Comparison of ENCODE assay signal across 17 mouse cellular contexts in genomic region chr16:13580016-13580415, GRCm38 (mm10).
A peak's percentile ranks its signal among the peaks of the same experiment; 100 is the strongest.
DNase-seq lines count a peak whose midpoint lies in the region; ATAC-seq and TF ChIP-seq lines count a peak whose summit lies in the region.
"Had no signal": no experiment of that assay in that cellular context is flagged by ENCODE, and none has a peak within 500 bp of the region (broad histone marks: within the 10 kb centered on the region; RNA-seq: fewer than 3 reads in every experiment).

No protein-coding gene starts in this region.

- H3K27me3 ChIP-seq in heart, embryonic 11.5 days (ENCODE audit: control insufficient read depth, insufficient read depth, low read length): no peaks in the 10 kb centered on the region
- H3K27me3 ChIP-seq in kidney, embryonic 14.5 days (ENCODE audit: control insufficient read depth, insufficient read depth, low read length): no peaks in the 10 kb centered on the region
- no peaks in the 10 kb centered on the region for H3K27me3 ChIP-seq in liver, postnatal 0 days (ENCODE audit: insufficient read depth, low read length)
- H3K27me3 ChIP-seq: heart, embryonic 15.5 days; liver, embryonic 13.5 days; megakaryocyte, embryonic 14.5 days; neural tube, embryonic 12.5 days; Patski had no signal

- TF ChIP-seq CTCF in liver, postnatal 0 days (IDR thresholded peaks at IDR 0.05; ENCODE audit: low read depth): no peak

- H3K36me3 ChIP-seq in heart, embryonic 11.5 days (ENCODE audit: control insufficient read depth, insufficient read depth, low read length): no peaks in the 10 kb centered on the region
- peaks cover 4% of the 10 kb centered on the region; the same call in 1 of the 2 replicates for H3K36me3 ChIP-seq in kidney, embryonic 14.5 days (ENCODE audit: control insufficient read depth, insufficient read depth, low read length)
- H3K36me3 ChIP-seq in liver, postnatal 0 days (replicated peaks; ENCODE audit: insufficient read depth, low read length): no peaks in the 10 kb centered on the region
- H3K36me3 ChIP-seq: heart, embryonic 15.5 days; neural tube, embryonic 12.5 days had no signal

- no peaks in the 10 kb centered on the region for H3K9me3 ChIP-seq in heart, embryonic 11.5 days (replicated peaks; ENCODE audit: control insufficient read depth, low read length)
- H3K9me3 ChIP-seq in kidney, embryonic 14.5 days (ENCODE audit: control insufficient read depth, low read length): no peaks in the 10 kb centered on the region
- no peaks in the 10 kb centered on the region for H3K9me3 ChIP-seq in liver, postnatal 0 days (ENCODE audit: low read length)
- H3K9me3 ChIP-seq: heart, embryonic 15.5 days; liver, embryonic 13.5 days; megakaryocyte, embryonic 14.5 days; neural tube, embryonic 12.5 days had no signal

- peaks cover 7% of the 10 kb centered on the region for H3K4me1 ChIP-seq in heart, embryonic 11.5 days (ENCODE audit: control insufficient read depth, insufficient read depth, low read length)
- H3K4me1 ChIP-seq in kidney, embryonic 14.5 days (ENCODE audit: control insufficient read depth, insufficient read depth, low read length): no peaks in the 10 kb centered on the region
- no peaks in the 10 kb centered on the region for H3K4me1 ChIP-seq in liver, postnatal 0 days (ENCODE audit: insufficient read depth)

- TF ChIP-seq EP300 in liver, postnatal 0 days (IDR thresholded peaks at IDR 0.05; ENCODE audit: low read depth): no peak

- 68% methylated on average over 1 of the region's 1 CpGs for WGBS in heart, embryonic 11.5 days (ENCODE audit: insufficient replicate concordance)
- 73% methylated on average over 1 of the region's 1 CpGs for WGBS in kidney, embryonic 14.5 days
- WGBS in liver, postnatal 0 days (ENCODE audit: insufficient replicate concordance): 83% methylated on average over 1 of the region's 1 CpGs

- no peak overlapping the region for H3K4me3 ChIP-seq in heart, embryonic 11.5 days (ENCODE audit: low read depth, low read length)
- no peak overlapping the region for H3K4me3 ChIP-seq in kidney, embryonic 14.5 days (ENCODE audit: low read length)
- no peak overlapping the region for H3K4me3 ChIP-seq in liver, postnatal 0 days (ENCODE audit: low read depth, low read length)
- H3K4me3 ChIP-seq: heart, embryonic 15.5 days; liver, embryonic 13.5 days; megakaryocyte, embryonic 14.5 days; neural tube, embryonic 12.5 days had no signal

- no peak for ATAC-seq in heart, embryonic 11.5 days (replicated peaks; ENCODE audit: insufficient number of reproducible peaks, low FRiP score, low TSS enrichment)
- no peak for ATAC-seq in kidney, embryonic 14.5 days (ENCODE audit: low FRiP score, low TSS enrichment)
- ATAC-seq in liver, postnatal 0 days: no peak
- ATAC-seq: inflammation-experienced regulatory T-cells, adult 6 months; Patski had no signal

- no peak overlapping the region for H3K4me2 ChIP-seq in heart, embryonic 11.5 days
- H3K4me2 ChIP-seq in kidney, embryonic 14.5 days (replicated peaks; ENCODE audit: low read depth, low read length): no peak overlapping the region
- no peak overlapping the region for H3K4me2 ChIP-seq in liver, postnatal 0 days (ENCODE audit: low read depth, low read length)
- H3K4me2 ChIP-seq: heart, embryonic 15.5 days; liver, embryonic 13.5 days; neural tube, embryonic 12.5 days had no signal

- H3K27ac ChIP-seq in heart, embryonic 11.5 days (ENCODE audit: low read depth, low read length): no peak overlapping the region
- no peak overlapping the region for H3K27ac ChIP-seq in kidney, embryonic 14.5 days (ENCODE audit: low read depth, low read length)
- no peak overlapping the region for H3K27ac ChIP-seq in liver, postnatal 0 days (ENCODE audit: low read depth)
- H3K27ac ChIP-seq: heart, embryonic 15.5 days; liver, embryonic 13.5 days; neural tube, embryonic 12.5 days had no signal

- peak; percentile 27 for DNase-seq in adrenal gland, postnatal 14 days
- DNase-seq in adrenal gland, adult 8-10 months: no peak
- DNase-seq in heart, adult 11 months: peak; percentile 79
- peak; percentile 5 for DNase-seq in kidney, adult 18-20 months
- DNase-seq in adipocyte (ENCODE audit: low spot score): peak; percentile 47
- no peak for DNase-seq in liver, postnatal 0 days
- DNase-seq: gastrocnemius, postnatal 14 days; liver, embryonic 13.5 days; right cerebral cortex, postnatal 14 days; thymus, adult 18-20 months had no signal

- H3K9ac ChIP-seq in heart, embryonic 11.5 days (ENCODE audit: low read depth, low read length): no peak overlapping the region
- no peak overlapping the region for H3K9ac ChIP-seq in kidney, embryonic 14.5 days (ENCODE audit: low read depth, low read length)
- H3K9ac ChIP-seq in liver, postnatal 0 days (replicated peaks): no peak overlapping the region
- H3K9ac ChIP-seq: heart, embryonic 15.5 days; liver, embryonic 13.5 days; neural tube, embryonic 12.5 days had no signal

Comparison
In these comparisons a context has a peak if more than half of its experiments do, and no peak if none do; other contexts are left out.
1. DNase-seq: peak in adrenal gland, postnatal 14 days (single experiment), heart, adult 11 months (single experiment), kidney, adult 18-20 months (single experiment) and adipocyte (single experiment); none in adrenal gland, adult 8-10 months (single experiment) and liver, postnatal 0 days (single experiment).